Mouse (Mus musculus): Measurements from ENCODE around the gene Agpat1. TPM values are rescaled to one million over a fixed set of nuclear protein-coding genes. Genes with fewer than 3 reads are reported as not detected.

Agpat1 gene
- polyA plus RNA-seq, 1 experiment, result 891 TPM

- Histone ChIP-seq H3K36me3 (ENCODE audit: control insufficient read depth, insufficient read depth, low read length) (no peaks in the 10 kb centered on the region), H3K27me3 (ENCODE audit: control insufficient read depth, insufficient read depth, low read length) (0 out of 2 replicates have a peak, but pooled peaks cover 2% of the 10 kb centered on the region), H3K4me3 (ENCODE audit: control insufficient read depth, low read depth, low read length) (no peak overlapping the region), H3K4me1 (ENCODE audit: control insufficient read depth, insufficient read depth, low read length) (peaks cover 12% of the 10 kb centered on the region), H3K27ac (ENCODE audit: control insufficient read depth, insufficient read depth, low read depth, low read length) (no peak overlapping the region)
- TF ChIP-seq POLR2A (IDR thresholded peaks at IDR 0.05; ENCODE audit: control insufficient read depth, low read depth, low read length) (no peak), CTCF (IDR thresholded peaks at IDR 0.05; ENCODE audit: control insufficient read depth, insufficient read depth, insufficient replicate concordance, low read depth, low read length) (no peak)
Measured at GRCm38 (mm10) chr17:34596098-34596497, 8.0 kb upstream of the Agpat1 start.

- Histone ChIP-seq H3K27ac (ENCODE audit: control insufficient read depth, insufficient read depth, low read depth, low read length) (no peak within 1 kb of the TSS), H3K4me1 (ENCODE audit: control insufficient read depth, insufficient read depth, low read length) (peaks cover 3% of the 10 kb centered on the region; the same call in 1 of the 2 replicates), H3K27me3 (ENCODE audit: control insufficient read depth, insufficient read depth, low read length) (no peaks in the 10 kb centered on the region), H3K36me3 (ENCODE audit: control insufficient read depth, insufficient read depth, low read length) (no peaks in the 10 kb centered on the region), H3K4me3 (ENCODE audit: control insufficient read depth, low read depth, low read length) (no peak within 1 kb of the TSS)
- TF ChIP-seq POLR2A (IDR thresholded peaks at IDR 0.05; ENCODE audit: control insufficient read depth, low read depth, low read length), result no peak
Measured at GRCm38 (mm10) chr17:34597566-34598095, 6.4 kb upstream of the Agpat1 start, which contains the start of gene Ager. TSS of gene Ager (plus strand) at chr17:34597862.

DNA sequence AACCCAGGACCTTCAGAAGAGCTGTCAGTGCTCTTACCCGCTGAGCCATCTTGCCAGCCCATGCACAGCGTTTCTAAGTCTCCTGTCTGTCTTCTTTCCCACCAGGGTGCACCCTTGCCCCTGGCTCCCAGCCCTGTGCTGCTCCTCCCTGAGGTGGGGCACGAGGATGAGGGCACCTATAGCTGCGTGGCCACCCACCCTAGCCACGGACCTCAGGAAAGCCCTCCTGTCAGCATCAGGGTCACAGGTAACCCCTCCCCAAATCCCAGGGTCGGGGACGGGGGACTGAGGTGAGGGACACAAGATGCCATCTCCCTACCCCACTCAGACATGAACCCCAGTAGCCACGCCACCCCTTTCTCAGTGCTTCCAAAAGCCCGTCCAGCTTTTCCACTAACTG lies 4.2 kb upstream of the Agpat1 start:
- no peaks in the 10 kb centered on the region for H3K36me3 ChIP-seq (ENCODE audit: control insufficient read depth, insufficient read depth, low read length)
- no peaks in the 10 kb centered on the region; the same call in 1 of the 2 replicates for H3K4me1 ChIP-seq (ENCODE audit: control insufficient read depth, insufficient read depth, low read length)
- H3K27ac ChIP-seq (ENCODE audit: control insufficient read depth, insufficient read depth, low read depth, low read length), result no peak overlapping the region
- H3K27me3 ChIP-seq (ENCODE audit: control insufficient read depth, insufficient read depth, low read length), result no peaks in the 10 kb centered on the region
- no peak overlapping the region for H3K4me3 ChIP-seq (ENCODE audit: control insufficient read depth, low read depth, low read length)
- no peak for TF ChIP-seq POLR2A (IDR thresholded peaks at IDR 0.05; ENCODE audit: control insufficient read depth, low read depth, low read length)

- no peak overlapping the region for H3K27ac ChIP-seq (ENCODE audit: control insufficient read depth, insufficient read depth, low read depth, low read length)
- H3K4me1 ChIP-seq (ENCODE audit: control insufficient read depth, insufficient read depth, low read length), result peaks cover 10% of the 10 kb centered on the region
- TF ChIP-seq CTCF (IDR thresholded peaks at IDR 0.05; ENCODE audit: control insufficient read depth, insufficient read depth, insufficient replicate concordance, low read depth, low read length) (no peak), POLR2A (IDR thresholded peaks at IDR 0.05; ENCODE audit: control insufficient read depth, low read depth, low read length) (no peak)
Measured at GRCm38 (mm10) chr17:34601796-34602195, 2.3 kb upstream of the Agpat1 start.

GRCm38 (mm10) chr17:34603375-34604060 lies 544 bp upstream of the Agpat1 start, which contains the start of gene Rnf5:
TSS of gene Rnf5 (minus strand) at chr17:34603690.
- no peaks in the 10 kb centered on the region for H3K27me3 ChIP-seq (ENCODE audit: control insufficient read depth, insufficient read depth, low read length)
- peaks cover 10% of the 10 kb centered on the region for H3K4me1 ChIP-seq (ENCODE audit: control insufficient read depth, insufficient read depth, low read length)
- H3K4me3 ChIP-seq (ENCODE audit: control insufficient read depth, low read depth, low read length), result peak within 1 kb of the TSS; percentile 90
- H3K27ac ChIP-seq (ENCODE audit: control insufficient read depth, insufficient read depth, low read depth, low read length), result peak within 1 kb of the TSS; percentile 97
- TF ChIP-seq POLR2A (IDR thresholded peaks at IDR 0.05; ENCODE audit: control insufficient read depth, low read depth, low read length) (peak; percentile 29; the same call in 1 of the 2 replicates), CTCF (IDR thresholded peaks at IDR 0.05; ENCODE audit: control insufficient read depth, insufficient read depth, insufficient replicate concordance, low read depth, low read length) (no peak)
- H3K36me3 ChIP-seq (ENCODE audit: control insufficient read depth, insufficient read depth, low read length), result no peaks in the 10 kb centered on the region

More at GRCm38 (mm10) chr17:34601796-34602195, 2.3 kb upstream of the Agpat1 start:
- Histone ChIP-seq H3K4me3 (ENCODE audit: control insufficient read depth, low read depth, low read length) (peak overlapping the region; percentile 90), H3K27me3 (ENCODE audit: control insufficient read depth, insufficient read depth, low read length) (no peaks in the 10 kb centered on the region), H3K36me3 (ENCODE audit: control insufficient read depth, insufficient read depth, low read length) (no peaks in the 10 kb centered on the region)

DNA sequence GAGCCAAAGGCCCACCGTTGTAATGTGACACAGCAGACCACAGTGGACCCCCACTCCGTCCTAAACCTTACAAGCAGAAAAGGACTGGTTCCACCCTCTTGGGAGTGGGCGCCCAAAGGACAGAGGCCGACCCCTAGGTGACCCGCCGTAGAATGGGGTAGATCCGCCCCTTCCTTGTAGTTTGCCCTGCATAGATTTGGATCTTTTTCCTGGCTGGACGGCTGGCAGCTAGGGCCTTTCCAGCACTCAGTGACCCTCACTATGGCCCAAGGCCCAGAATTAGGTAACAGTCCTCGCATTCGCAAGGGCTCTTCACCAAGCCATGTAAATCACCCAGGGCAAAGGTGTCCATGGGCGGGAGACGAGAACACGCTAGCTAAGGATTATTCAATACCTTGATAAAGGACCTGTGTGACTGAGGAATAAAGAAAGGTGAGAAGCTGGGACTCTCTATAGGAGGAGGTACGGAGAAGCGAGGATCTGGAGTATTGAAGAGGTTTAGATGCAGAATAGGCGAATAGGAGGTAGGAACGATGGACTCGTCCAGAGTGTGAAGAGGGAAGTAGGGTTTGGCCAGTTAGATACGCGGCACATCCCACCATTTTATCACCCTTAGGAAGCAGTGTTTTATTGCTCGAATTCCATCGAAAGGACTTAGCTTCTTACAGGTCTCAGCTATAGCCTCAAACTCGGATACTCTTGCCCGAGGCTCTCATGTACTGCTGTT lies 612 bp downstream of the Agpat1 start:
- no peaks in the 10 kb centered on the region for H3K36me3 ChIP-seq (ENCODE audit: control insufficient read depth, insufficient read depth, low read length)
- peak overlapping the region; percentile 97 for H3K27ac ChIP-seq (ENCODE audit: control insufficient read depth, insufficient read depth, low read depth, low read length)
- H3K4me3 ChIP-seq (ENCODE audit: control insufficient read depth, low read depth, low read length), result peak overlapping the region; percentile 90
- H3K4me1 ChIP-seq (ENCODE audit: control insufficient read depth, insufficient read depth, low read length), result peaks cover 10% of the 10 kb centered on the region
- no peaks in the 10 kb centered on the region for H3K27me3 ChIP-seq (ENCODE audit: control insufficient read depth, insufficient read depth, low read length)
- TF ChIP-seq CTCF (IDR thresholded peaks at IDR 0.05; ENCODE audit: control insufficient read depth, insufficient read depth, insufficient replicate concordance, low read depth, low read length), result no peak
- no peak for TF ChIP-seq POLR2A (IDR thresholded peaks at IDR 0.05; ENCODE audit: control insufficient read depth, low read depth, low read length)

DNA sequence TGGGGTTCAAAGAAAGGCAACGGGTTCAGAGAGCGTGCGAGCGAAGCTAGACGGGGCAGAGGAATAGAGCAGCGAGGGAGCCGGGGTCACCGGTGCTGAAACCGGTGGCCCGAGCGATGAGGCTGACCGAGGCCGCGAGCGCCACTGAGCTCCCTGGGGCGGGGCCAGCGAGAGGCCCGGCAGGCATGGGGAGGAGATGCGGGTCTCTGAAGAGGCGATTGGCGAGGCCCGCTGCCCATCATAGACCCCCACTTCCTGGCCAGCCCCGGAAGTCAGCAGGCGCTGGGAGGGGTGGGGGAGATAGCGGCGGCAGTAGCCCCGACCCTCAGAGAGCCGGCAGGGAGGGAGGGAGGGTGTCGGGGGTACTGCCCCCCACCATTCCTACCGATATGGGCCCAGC lies 1.5 kb downstream of the Agpat1 start:
- H3K27ac ChIP-seq (ENCODE audit: control insufficient read depth, insufficient read depth, low read depth, low read length), result peak overlapping the region; percentile 97
- no peaks in the 10 kb centered on the region for H3K27me3 ChIP-seq (ENCODE audit: control insufficient read depth, insufficient read depth, low read length)
- peaks cover 10% of the 10 kb centered on the region for H3K4me1 ChIP-seq (ENCODE audit: control insufficient read depth, insufficient read depth, low read length)
- no peaks in the 10 kb centered on the region; the same call in 1 of the 2 replicates for H3K36me3 ChIP-seq (ENCODE audit: control insufficient read depth, insufficient read depth, low read length)
- peak overlapping the region; percentile 90 for H3K4me3 ChIP-seq (ENCODE audit: control insufficient read depth, low read depth, low read length)
- TF ChIP-seq CTCF (IDR thresholded peaks at IDR 0.05; ENCODE audit: control insufficient read depth, insufficient read depth, insufficient replicate concordance, low read depth, low read length) (no peak), POLR2A (IDR thresholded peaks at IDR 0.05; ENCODE audit: control insufficient read depth, low read depth, low read length) (peak; percentile 90)
